Mouse (Mus musculus): Measurements from ENCODE around the gene Gkap1. TPM values are rescaled to one million over a fixed set of nuclear protein-coding genes. Genes with fewer than 3 reads are reported as not detected.

Gene Gkap1
- polyA plus RNA-seq, 1 experiment: 21.2 TPM

- H3K27ac ChIP-seq (ENCODE audit: insufficient read depth, low read length): no peak overlapping the region
- peak overlapping the region; percentile 41 for H3K4me3 ChIP-seq (ENCODE audit: insufficient read depth, low read length)
- TF ChIP-seq CTCF (IDR thresholded peaks at IDR 0.05; ENCODE audit: extremely low read depth, insufficient read depth, low read length): no peak
- TF ChIP-seq POLR2A (IDR thresholded peaks at IDR 0.05; ENCODE audit: extremely low read depth, insufficient read depth, low read length): no peak
- no peaks in the 10 kb centered on the region; the same call in 1 of the 2 replicates for H3K4me1 ChIP-seq (ENCODE audit: control insufficient read depth, insufficient read depth, low read length)
These were observed 1.1 kb downstream of the Gkap1 start for GRCm38 (mm10) chr13:58274259-58274991.

DNA sequence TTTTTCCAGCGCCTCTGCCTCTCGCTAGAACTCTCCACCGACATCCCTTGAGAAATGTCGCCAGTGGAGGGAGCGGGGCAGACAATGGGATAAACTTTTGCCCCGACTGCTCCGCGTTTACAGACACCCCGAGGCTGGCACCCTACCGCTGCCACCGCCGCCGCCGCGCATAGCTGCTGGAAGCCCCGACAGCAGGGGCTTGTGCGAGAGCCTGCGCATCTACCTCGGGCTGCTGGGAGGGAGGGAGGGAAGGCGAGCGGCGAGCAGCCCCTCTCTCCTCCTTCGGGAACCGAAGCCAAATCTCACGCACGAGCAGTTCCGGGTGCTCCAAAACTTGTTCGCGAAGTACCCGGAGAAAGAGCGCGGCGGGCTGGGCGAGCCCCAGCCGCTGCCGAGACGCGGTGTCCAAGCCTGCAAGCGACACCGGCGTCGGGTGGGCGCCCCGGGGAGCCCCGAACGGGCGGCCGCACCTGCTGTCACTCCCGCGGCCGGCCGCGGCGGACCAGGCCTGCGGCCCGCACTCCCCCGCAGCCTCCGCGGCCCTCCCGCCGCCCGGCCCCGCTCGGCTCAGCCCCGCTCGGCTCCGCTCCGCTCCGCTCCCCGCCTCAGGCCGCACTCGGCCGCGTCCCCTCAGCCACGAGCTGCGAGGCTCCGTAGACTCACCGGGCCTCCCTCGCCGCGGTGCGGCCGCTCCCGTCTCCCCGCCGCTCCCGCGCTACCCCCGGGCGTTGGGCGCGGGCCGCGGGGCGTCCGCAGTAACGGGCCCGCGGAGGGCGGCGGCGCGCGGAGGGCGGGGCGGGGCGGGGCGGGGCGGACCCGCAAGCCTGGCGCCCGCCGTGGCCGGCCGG, 1.9 kb downstream of the Gkap1 start:
- TF ChIP-seq CTCF (IDR thresholded peaks at IDR 0.05; ENCODE audit: extremely low read depth, insufficient read depth, low read length): no peak
- TF ChIP-seq POLR2A (IDR thresholded peaks at IDR 0.05; ENCODE audit: extremely low read depth, insufficient read depth, low read length): no peak
- H3K27ac ChIP-seq (ENCODE audit: insufficient read depth, low read length): no peak overlapping the region

GRCm38 (mm10) chr13:58266864-58267263, 8.6 kb downstream of the Gkap1 start:
- H3K27ac ChIP-seq (ENCODE audit: insufficient read depth, low read length): no peak overlapping the region
- no peaks in the 10 kb centered on the region for H3K4me1 ChIP-seq (ENCODE audit: control insufficient read depth, insufficient read depth, low read length)
- H3K4me3 ChIP-seq (ENCODE audit: insufficient read depth, low read length): no peak overlapping the region
- TF ChIP-seq POLR2A (IDR thresholded peaks at IDR 0.05; ENCODE audit: extremely low read depth, insufficient read depth, low read length) (no peak), CTCF (IDR thresholded peaks at IDR 0.05; ENCODE audit: extremely low read depth, insufficient read depth, low read length) (no peak)

More for the DNA sequence above, 1.9 kb downstream of the Gkap1 start:
- H3K4me1 ChIP-seq (ENCODE audit: control insufficient read depth, insufficient read depth, low read length): no peaks in the 10 kb centered on the region; the same call in 1 of the 2 replicates
- peak overlapping the region; percentile 41 for H3K4me3 ChIP-seq (ENCODE audit: insufficient read depth, low read length)

GRCm38 (mm10) chr13:58263546-58263945, 12.0 kb downstream of the Gkap1 start:
- no peak for TF ChIP-seq POLR2A (IDR thresholded peaks at IDR 0.05; ENCODE audit: extremely low read depth, insufficient read depth, low read length)
- no peak for TF ChIP-seq CTCF (IDR thresholded peaks at IDR 0.05; ENCODE audit: extremely low read depth, insufficient read depth, low read length)

DNA sequence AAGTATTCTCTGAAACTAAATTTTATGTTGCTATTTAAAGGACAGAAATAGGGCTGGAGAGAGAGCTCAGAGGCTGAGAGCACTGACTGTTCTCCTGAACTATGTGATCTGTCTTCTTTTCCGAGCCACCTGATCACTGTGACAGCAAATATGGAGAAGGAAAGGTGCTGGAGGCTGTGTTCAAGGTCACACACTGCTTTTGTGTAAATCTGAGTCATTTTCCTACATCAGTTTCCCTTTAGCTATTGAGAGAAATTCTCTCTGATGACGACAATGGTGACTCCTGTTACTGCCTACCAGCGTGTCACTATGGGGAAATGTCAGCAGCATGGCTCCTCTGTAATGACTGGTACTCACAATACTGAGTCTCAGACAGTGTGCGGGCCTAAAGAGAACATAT, 13.8 kb downstream of the Gkap1 start:
- Histone ChIP-seq H3K4me1 (ENCODE audit: control insufficient read depth, insufficient read depth, low read length) (no peaks in the 10 kb centered on the region), H3K27ac (ENCODE audit: insufficient read depth, low read length) (no peak overlapping the region), H3K4me3 (ENCODE audit: insufficient read depth, low read length) (no peak overlapping the region)
- TF ChIP-seq CTCF (IDR thresholded peaks at IDR 0.05; ENCODE audit: extremely low read depth, insufficient read depth, low read length) (no peak), POLR2A (IDR thresholded peaks at IDR 0.05; ENCODE audit: extremely low read depth, insufficient read depth, low read length) (no peak)

More at GRCm38 (mm10) chr13:58263546-58263945, 12.0 kb downstream of the Gkap1 start:
- Histone ChIP-seq H3K4me1 (ENCODE audit: control insufficient read depth, insufficient read depth, low read length) (no peaks in the 10 kb centered on the region), H3K4me3 (ENCODE audit: insufficient read depth, low read length) (no peak overlapping the region), H3K27ac (ENCODE audit: insufficient read depth, low read length) (no peak overlapping the region)

GRCm38 (mm10) chr13:58253268-58253667, 22.2 kb downstream of the Gkap1 start:
- Histone ChIP-seq H3K27ac (ENCODE audit: insufficient read depth, low read length) (no peak overlapping the region), H3K4me1 (ENCODE audit: control insufficient read depth, insufficient read depth, low read length) (no peaks in the 10 kb centered on the region), H3K4me3 (ENCODE audit: insufficient read depth, low read length) (no peak overlapping the region)
- no peak for TF ChIP-seq CTCF (IDR thresholded peaks at IDR 0.05; ENCODE audit: extremely low read depth, insufficient read depth, low read length)
- TF ChIP-seq POLR2A (IDR thresholded peaks at IDR 0.05; ENCODE audit: extremely low read depth, insufficient read depth, low read length): no peak

- Histone ChIP-seq H3K4me1 (ENCODE audit: control insufficient read depth, insufficient read depth, low read length) (no peaks in the 10 kb centered on the region), H3K4me3 (ENCODE audit: insufficient read depth, low read length) (no peak overlapping the region), H3K27ac (ENCODE audit: insufficient read depth, low read length) (no peak overlapping the region)
- TF ChIP-seq POLR2A (IDR thresholded peaks at IDR 0.05; ENCODE audit: extremely low read depth, insufficient read depth, low read length): no peak
- TF ChIP-seq CTCF (IDR thresholded peaks at IDR 0.05; ENCODE audit: extremely low read depth, insufficient read depth, low read length): no peak
These were observed 26.5 kb downstream of the Gkap1 start for GRCm38 (mm10) chr13:58248957-58249356.

- TF ChIP-seq CTCF (IDR thresholded peaks at IDR 0.05; ENCODE audit: extremely low read depth, insufficient read depth, low read length): no peak
- TF ChIP-seq POLR2A (IDR thresholded peaks at IDR 0.05; ENCODE audit: extremely low read depth, insufficient read depth, low read length): no peak
- no peaks in the 10 kb centered on the region for H3K4me1 ChIP-seq (ENCODE audit: control insufficient read depth, insufficient read depth, low read length)
- H3K27ac ChIP-seq (ENCODE audit: insufficient read depth, low read length): no peak overlapping the region
- no peak overlapping the region for H3K4me3 ChIP-seq (ENCODE audit: insufficient read depth, low read length)
These were observed 39.0 kb downstream of the Gkap1 start for GRCm38 (mm10) chr13:58236536-58236935.

DNA sequence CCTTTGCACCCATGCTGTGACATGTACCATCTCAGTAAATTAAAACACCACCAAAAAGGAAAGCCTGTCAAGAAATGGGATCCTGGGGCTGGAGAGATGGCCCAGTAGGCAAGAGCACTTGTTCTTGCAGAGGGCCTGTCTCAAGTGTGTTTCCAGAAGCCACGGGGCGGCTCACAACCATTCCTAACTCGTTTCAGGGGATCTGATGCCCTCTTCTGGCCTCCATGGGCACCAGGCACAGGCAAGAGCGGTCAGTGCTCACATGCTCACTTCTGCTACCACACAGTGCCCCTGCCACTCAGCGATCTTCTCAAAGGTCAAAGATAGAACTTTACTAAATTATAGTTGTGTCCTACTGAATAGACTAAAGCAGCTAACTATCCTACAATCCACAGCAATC, 42.9 kb downstream of the Gkap1 start:
- no peak overlapping the region for H3K27ac ChIP-seq (ENCODE audit: insufficient read depth, low read length)
- no peaks in the 10 kb centered on the region for H3K4me1 ChIP-seq (ENCODE audit: control insufficient read depth, insufficient read depth, low read length)
- no peak overlapping the region for H3K4me3 ChIP-seq (ENCODE audit: insufficient read depth, low read length)
- TF ChIP-seq CTCF (IDR thresholded peaks at IDR 0.05; ENCODE audit: extremely low read depth, insufficient read depth, low read length): peak; percentile 61
- no peak for TF ChIP-seq POLR2A (IDR thresholded peaks at IDR 0.05; ENCODE audit: extremely low read depth, insufficient read depth, low read length)

Measured in cortical plate, adult 2 months (tissue).